Mouse (Mus musculus): ENCODE results near the gene Ppfibp2. TPM values are rescaled to one million over a fixed set of nuclear protein-coding genes. Genes with fewer than 3 reads are reported as not detected.

The Ppfibp2 gene
- polyA plus RNA-seq, 1 experiment = 0.01 TPM

GRCm38 (mm10) chr7:107602913-107603312 is 7.9 kb downstream of the Ppfibp2 start:
- Histone ChIP-seq H3K36me3 (ENCODE audit: control insufficient read depth) (no peaks in the 10 kb centered on the region), H3K27me3 (ENCODE audit: control insufficient read depth) (no peaks in the 10 kb centered on the region), H3K9me3 (ENCODE audit: control insufficient read depth, low read length) (no peaks in the 10 kb centered on the region), H3K4me1 (ENCODE audit: control insufficient read depth) (no peaks in the 10 kb centered on the region), H3K4me3 (replicated peaks) (no peak overlapping the region)
- TF ChIP-seq TAL1 (IDR thresholded peaks at IDR 0.05; ENCODE audit: low read length) = no peak
- TF ChIP-seq GATA1 (IDR thresholded peaks at IDR 0.05; ENCODE audit: low read length) = no peak

- peaks cover 3% of the 10 kb centered on the region for H3K4me1 ChIP-seq (ENCODE audit: control insufficient read depth)
- H3K4me3 ChIP-seq (replicated peaks) = no peak overlapping the region
- no peak for TF ChIP-seq GATA1 (IDR thresholded peaks at IDR 0.05; ENCODE audit: low read length)
- TF ChIP-seq TAL1 (IDR thresholded peaks at IDR 0.05; ENCODE audit: low read length) = no peak
- H3K27me3 ChIP-seq (ENCODE audit: control insufficient read depth) = no peaks in the 10 kb centered on the region
- no peaks in the 10 kb centered on the region for H3K9me3 ChIP-seq (ENCODE audit: control insufficient read depth, low read length)
- no peaks in the 10 kb centered on the region for H3K36me3 ChIP-seq (ENCODE audit: control insufficient read depth)
These were observed 12.8 kb downstream of the Ppfibp2 start for GRCm38 (mm10) chr7:107607766-107608165.

GRCm38 (mm10) chr7:107609622-107610255 is 14.7 kb downstream of the Ppfibp2 start:
- H3K9me3 ChIP-seq (ENCODE audit: control insufficient read depth, low read length) = no peaks in the 10 kb centered on the region
- TF ChIP-seq TAL1 (IDR thresholded peaks at IDR 0.05; ENCODE audit: low read length) = no peak
- TF ChIP-seq GATA1 (IDR thresholded peaks at IDR 0.05; ENCODE audit: low read length) = no peak
- peaks cover 3% of the 10 kb centered on the region for H3K4me1 ChIP-seq (ENCODE audit: control insufficient read depth)
- no peak overlapping the region for H3K4me3 ChIP-seq (replicated peaks)
- H3K36me3 ChIP-seq (ENCODE audit: control insufficient read depth) = no peaks in the 10 kb centered on the region
- no peaks in the 10 kb centered on the region for H3K27me3 ChIP-seq (ENCODE audit: control insufficient read depth)

DNA sequence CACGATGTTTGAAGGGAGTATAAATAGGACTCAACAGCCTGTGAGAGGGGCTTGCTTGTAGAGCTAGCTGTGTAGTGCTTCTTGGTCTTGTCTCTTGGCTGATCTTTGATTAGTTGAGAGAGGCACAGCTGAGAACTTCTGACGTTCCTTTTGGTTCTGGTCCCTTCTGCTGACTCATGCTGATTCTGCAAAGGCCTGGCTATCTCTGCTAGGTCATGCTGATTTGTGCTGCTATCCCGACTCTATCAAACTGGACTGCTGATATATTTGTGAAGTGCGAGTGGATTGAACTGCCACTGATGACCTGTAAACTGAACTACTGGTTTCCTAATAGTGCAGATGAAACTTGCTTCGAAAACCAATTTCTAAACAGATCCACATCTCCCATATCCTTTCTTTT is 15.9 kb downstream of the Ppfibp2 start:
- TF ChIP-seq TAL1 (IDR thresholded peaks at IDR 0.05; ENCODE audit: low read length) (no peak), GATA1 (IDR thresholded peaks at IDR 0.05; ENCODE audit: low read length) (no peak)
- Histone ChIP-seq H3K27me3 (ENCODE audit: control insufficient read depth) (no peaks in the 10 kb centered on the region), H3K4me3 (replicated peaks) (no peak overlapping the region), H3K36me3 (ENCODE audit: control insufficient read depth) (no peaks in the 10 kb centered on the region), H3K4me1 (ENCODE audit: control insufficient read depth) (peaks cover 3% of the 10 kb centered on the region), H3K9me3 (ENCODE audit: control insufficient read depth, low read length) (no peaks in the 10 kb centered on the region)

GRCm38 (mm10) chr7:107618028-107618992 is 23.3 kb downstream of the Ppfibp2 start:
- Histone ChIP-seq H3K4me1 (ENCODE audit: control insufficient read depth) (no peaks in the 10 kb centered on the region), H3K4me3 (replicated peaks) (no peak overlapping the region), H3K9me3 (ENCODE audit: control insufficient read depth, low read length) (no peaks in the 10 kb centered on the region), H3K36me3 (ENCODE audit: control insufficient read depth) (no peaks in the 10 kb centered on the region), H3K27me3 (ENCODE audit: control insufficient read depth) (no peaks in the 10 kb centered on the region)
- TF ChIP-seq TAL1 (IDR thresholded peaks at IDR 0.05; ENCODE audit: low read length) (no peak), GATA1 (IDR thresholded peaks at IDR 0.05; ENCODE audit: low read length) (no peak)

DNA sequence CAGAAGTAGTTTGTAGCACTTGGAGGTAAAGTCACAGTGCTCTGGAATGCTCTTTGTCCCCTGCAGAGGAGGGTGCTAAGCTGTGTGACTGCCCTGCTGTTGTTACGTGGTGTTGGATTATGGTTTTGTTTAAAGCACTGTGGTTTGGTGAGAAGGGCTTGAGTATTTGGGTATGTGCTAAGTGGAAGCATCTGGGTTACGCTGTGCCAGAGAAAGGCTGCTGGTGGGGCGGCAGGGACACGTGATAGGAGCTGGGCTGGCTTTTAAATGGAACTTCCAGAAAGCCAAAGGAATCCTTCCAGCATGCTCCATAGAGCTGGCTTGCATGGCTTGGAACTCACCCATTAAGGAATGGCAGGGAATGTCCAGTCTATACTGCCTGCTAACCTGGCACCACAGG is 24.2 kb downstream of the Ppfibp2 start:
- Histone ChIP-seq H3K9me3 (ENCODE audit: control insufficient read depth, low read length) (no peaks in the 10 kb centered on the region), H3K27me3 (ENCODE audit: control insufficient read depth) (no peaks in the 10 kb centered on the region), H3K36me3 (ENCODE audit: control insufficient read depth) (no peaks in the 10 kb centered on the region), H3K4me3 (replicated peaks) (no peak overlapping the region), H3K4me1 (ENCODE audit: control insufficient read depth) (no peaks in the 10 kb centered on the region)
- TF ChIP-seq GATA1 (IDR thresholded peaks at IDR 0.05; ENCODE audit: low read length) (no peak), TAL1 (IDR thresholded peaks at IDR 0.05; ENCODE audit: low read length) (no peak)

DNA sequence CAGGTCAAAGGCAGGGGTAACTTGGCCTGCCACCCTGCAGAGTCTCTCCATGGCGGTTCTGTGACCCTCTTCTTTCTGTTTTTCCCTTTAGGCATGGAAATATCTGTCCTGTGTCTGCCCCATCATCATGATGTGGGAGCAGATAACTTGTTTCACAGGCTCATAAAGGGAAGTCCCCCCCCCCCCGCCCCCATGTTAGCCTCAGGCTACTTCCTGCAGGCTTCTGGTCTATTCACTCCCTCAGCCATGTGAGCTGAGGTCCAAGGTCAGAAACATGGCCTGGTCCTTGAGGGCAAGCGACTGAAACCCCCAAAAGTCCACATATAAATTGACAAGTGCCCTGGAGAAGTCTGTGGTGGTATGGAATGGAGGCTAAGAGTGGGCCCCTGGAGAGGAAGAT is 25.1 kb downstream of the Ppfibp2 start:
- no peak overlapping the region for H3K4me3 ChIP-seq (replicated peaks)
- H3K4me1 ChIP-seq (ENCODE audit: control insufficient read depth) = no peaks in the 10 kb centered on the region
- no peaks in the 10 kb centered on the region for H3K36me3 ChIP-seq (ENCODE audit: control insufficient read depth)
- TF ChIP-seq TAL1 (IDR thresholded peaks at IDR 0.05; ENCODE audit: low read length) (no peak), GATA1 (IDR thresholded peaks at IDR 0.05; ENCODE audit: low read length) (no peak)
- H3K9me3 ChIP-seq (ENCODE audit: control insufficient read depth, low read length) = no peaks in the 10 kb centered on the region
- no peaks in the 10 kb centered on the region for H3K27me3 ChIP-seq (ENCODE audit: control insufficient read depth)

DNA sequence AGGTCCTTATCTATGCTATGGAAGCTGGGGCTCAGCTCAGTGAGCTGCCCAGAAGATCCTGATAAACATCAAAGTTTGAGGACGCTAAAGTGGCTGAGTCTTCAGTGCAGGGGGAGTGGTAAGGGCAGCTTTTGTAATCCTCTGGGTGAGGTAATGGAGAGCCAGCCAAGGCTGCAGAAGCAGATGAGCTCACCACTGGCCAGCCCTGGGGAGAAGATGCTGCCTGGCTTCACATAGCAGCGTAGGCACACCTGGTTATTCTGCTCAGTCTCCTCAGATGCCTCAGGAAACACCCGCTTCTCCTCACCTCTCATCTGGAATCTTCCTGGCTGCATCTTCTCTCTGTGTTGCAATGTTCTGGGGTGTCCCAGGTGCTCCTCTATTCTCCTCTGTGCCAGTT is 29.4 kb downstream of the Ppfibp2 start:
- no peaks in the 10 kb centered on the region for H3K27me3 ChIP-seq (ENCODE audit: control insufficient read depth)
- H3K9me3 ChIP-seq (ENCODE audit: control insufficient read depth, low read length) = no peaks in the 10 kb centered on the region
- H3K4me3 ChIP-seq (replicated peaks) = no peak overlapping the region
- no peak for TF ChIP-seq GATA1 (IDR thresholded peaks at IDR 0.05; ENCODE audit: low read length)
- no peak for TF ChIP-seq TAL1 (IDR thresholded peaks at IDR 0.05; ENCODE audit: low read length)
- H3K36me3 ChIP-seq (ENCODE audit: control insufficient read depth) = no peaks in the 10 kb centered on the region
- no peaks in the 10 kb centered on the region for H3K4me1 ChIP-seq (ENCODE audit: control insufficient read depth)

- Histone ChIP-seq H3K4me1 (ENCODE audit: control insufficient read depth) (no peaks in the 10 kb centered on the region), H3K27me3 (ENCODE audit: control insufficient read depth) (no peaks in the 10 kb centered on the region)
- TF ChIP-seq GATA1 (IDR thresholded peaks at IDR 0.05; ENCODE audit: low read length) (no peak), TAL1 (IDR thresholded peaks at IDR 0.05; ENCODE audit: low read length) (no peak)
These were observed 30.1 kb downstream of the Ppfibp2 start, which contains the start of gene 5330417H12Rik for GRCm38 (mm10) chr7:107625061-107625460. TSS of gene 5330417H12Rik (minus strand) at chr7:107625161.

More at GRCm38 (mm10) chr7:107625061-107625460, 30.1 kb downstream of the Ppfibp2 start, which contains the start of gene 5330417H12Rik:
- Histone ChIP-seq H3K9me3 (ENCODE audit: control insufficient read depth, low read length) (no peaks in the 10 kb centered on the region), H3K4me3 (replicated peaks) (no peak within 1 kb of the TSS), H3K36me3 (ENCODE audit: control insufficient read depth) (no peaks in the 10 kb centered on the region)

All from erythroblast, embryonic 14.5 days (primary cell).